Mouse (Mus musculus) ES-E14 (cell line): ENCODE measurements at regions not wholly inside any gene's neighbourhood (a gene's known extent, or its start where the extent isn't known, plus 50 kb on each side); places are given as distances from the start of the nearest gene placed in this dataset.

Source experiments
- DNase-seq: peaks from one replicate; pipeline ENCODE4 v3.0.0-alpha.2; 2013; ENCODE audit warnings: low read depth, low spot score
- H3K27ac ChIP-seq: 2 replicates; pipeline ENCODE4 v1.5.1; 2012; ENCODE audit warnings: low read depth, mild to moderate bottlenecking, low read length, moderate library complexity, mixed read lengths; ENCODE audit not compliant: poor library complexity, insufficient read depth, severe bottlenecking
- H3K36me3 ChIP-seq: 2 replicates; pipeline ENCODE4 v1.6.1; 2012; ENCODE audit warnings: mild to moderate bottlenecking, low read length, moderate library complexity, mixed read lengths; ENCODE audit not compliant: control insufficient read depth, poor library complexity, insufficient read depth, severe bottlenecking
- H3K4me1 ChIP-seq, 2 experiments: fragments of 150-350 bp in 1 of 2; sonication (generic) in 1 of 2; 2 replicates each; pipeline ENCODE4 v1.6.1; 2012; ENCODE audit warnings: low read length in 2 of 2, mild to moderate bottlenecking in 1 of 2, mixed read lengths in 1 of 2; ENCODE audit not compliant: control insufficient read depth in 2 of 2, insufficient read depth in 2 of 2, poor library complexity in 1 of 2
- H3K4me3 ChIP-seq, 2 experiments: fragments of 150-350 bp in 1 of 2; sonication (generic) in 1 of 2; 2 replicates each; pipeline ENCODE4 v1.5.1; 2012; ENCODE audit warnings: low read length in 2 of 2, low read depth in 1 of 2, mild to moderate bottlenecking in 1 of 2, mixed read lengths in 1 of 2; ENCODE audit not compliant: insufficient read depth in 1 of 2, poor library complexity in 1 of 2, severe bottlenecking in 1 of 2
- H3K9ac ChIP-seq: 2 replicates; pipeline ENCODE4 v1.6.1; 2012; ENCODE audit warnings: low read depth, mild to moderate bottlenecking, low read length, mixed read lengths; ENCODE audit not compliant: poor library complexity, insufficient read depth, severe bottlenecking
- H3K9me3 ChIP-seq: fragments of 150-350 bp; sonication (generic); 2 replicates; pipeline ENCODE4 v1.6.1; 2012; ENCODE audit warnings: low read depth, mild to moderate bottlenecking, low read length; ENCODE audit not compliant: control insufficient read depth, insufficient read depth
- CHD2 ChIP-seq: IDR thresholded peaks from 2 replicates; pipeline ENCODE4 v1.6.1; 2014; ENCODE audit warnings: mild to moderate bottlenecking, low read depth, low read length, inconsistent platforms
- HCFC1 ChIP-seq: IDR thresholded peaks from 2 replicates; pipeline ENCODE4 v1.6.1; 2012; ENCODE audit warnings: low read length, inconsistent platforms, borderline replicate concordance; ENCODE audit not compliant: insufficient read depth
- MAFK ChIP-seq: IDR thresholded peaks from 2 replicates; pipeline ENCODE4 v1.6.1; 2014; ENCODE audit warnings: mild to moderate bottlenecking, low read depth, low read length, inconsistent platforms; ENCODE audit not compliant: insufficient read depth
- ZC3H11A ChIP-seq: IDR thresholded peaks from 2 replicates; pipeline ENCODE4 v1.6.1; 2012; ENCODE audit warnings: low read depth, mild to moderate bottlenecking, inconsistent platforms, low read length, borderline replicate concordance
- ZNF384 ChIP-seq: IDR thresholded peaks from 2 replicates; pipeline ENCODE4 v1.6.1; 2012; ENCODE audit warnings: low read depth, low read length, inconsistent platforms
- in situ Hi-C, 2 experiments: fragments of 600-800 bp; cut with MboI; formaldehyde crosslinking; loops; one replicate each; pipeline ENCODE4 v1.15.1; 2025; ENCODE audit warnings: low sequenced_read_pairs in 2 of 2, inconsistent platforms in 1 of 2; ENCODE audit not compliant: unreplicated experiment in 2 of 2

DNA sequence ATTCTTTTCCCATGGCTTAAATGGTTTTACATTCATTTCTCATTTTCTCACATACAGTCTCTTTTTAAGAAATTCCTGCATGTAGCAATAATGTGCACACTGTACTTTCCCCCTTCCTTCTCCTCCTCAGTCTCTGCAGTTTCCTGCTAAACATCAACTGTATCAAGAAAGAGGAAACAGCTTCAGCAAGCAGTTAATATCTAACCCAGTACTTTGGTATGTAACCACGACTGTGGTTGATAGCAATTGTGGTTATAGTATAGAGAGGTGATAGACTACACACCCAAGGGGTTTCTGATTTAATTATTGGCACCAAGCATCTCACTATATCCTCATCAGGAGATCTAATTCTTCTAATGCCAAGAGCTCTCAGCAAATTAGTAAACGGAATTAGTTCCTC, 52.8 kb upstream of the Eci2 start:
- H3K27ac ChIP-seq = no peak overlapping the region
- no peaks in the 10 kb centered on the region for H3K9me3 ChIP-seq
- H3K36me3 ChIP-seq = no peaks in the 10 kb centered on the region
- no peak for DNase-seq
- no peak overlapping the region for H3K9ac ChIP-seq
- H3K4me3 ChIP-seq = no peak overlapping the region
- TF ChIP-seq CHD2 (no peak), ZC3H11A (no peak), MAFK (no peak), HCFC1 (no peak), ZNF384 (no peak)
- in situ Hi-C loops = no loop called here
- H3K4me1 ChIP-seq = no peaks in the 10 kb centered on the region

DNA sequence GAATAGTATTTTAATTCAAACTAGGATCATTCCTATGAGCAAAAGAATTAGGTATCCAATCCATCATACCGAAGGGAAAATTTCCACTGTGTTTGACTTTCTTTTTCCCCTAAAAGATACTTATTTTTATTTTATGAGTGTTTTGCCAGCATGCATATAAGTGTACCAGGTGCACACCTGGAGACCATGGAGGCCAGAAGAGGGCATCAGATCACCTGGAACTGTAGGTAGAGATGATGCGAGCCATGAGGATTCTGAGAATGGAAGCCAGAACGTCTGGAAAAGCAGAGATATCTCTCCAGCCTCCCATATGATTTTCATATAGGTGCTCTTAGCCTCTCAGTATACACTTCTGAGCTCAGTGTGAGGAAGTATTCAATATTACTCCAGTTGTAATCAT, 58.5 kb upstream of the Eci2 start:
- H3K36me3 ChIP-seq = no peaks in the 10 kb centered on the region
- TF ChIP-seq HCFC1 = no peak
- TF ChIP-seq ZC3H11A = no peak
- no peak for TF ChIP-seq MAFK
- TF ChIP-seq CHD2 = no peak
- no peak for TF ChIP-seq ZNF384

DNA sequence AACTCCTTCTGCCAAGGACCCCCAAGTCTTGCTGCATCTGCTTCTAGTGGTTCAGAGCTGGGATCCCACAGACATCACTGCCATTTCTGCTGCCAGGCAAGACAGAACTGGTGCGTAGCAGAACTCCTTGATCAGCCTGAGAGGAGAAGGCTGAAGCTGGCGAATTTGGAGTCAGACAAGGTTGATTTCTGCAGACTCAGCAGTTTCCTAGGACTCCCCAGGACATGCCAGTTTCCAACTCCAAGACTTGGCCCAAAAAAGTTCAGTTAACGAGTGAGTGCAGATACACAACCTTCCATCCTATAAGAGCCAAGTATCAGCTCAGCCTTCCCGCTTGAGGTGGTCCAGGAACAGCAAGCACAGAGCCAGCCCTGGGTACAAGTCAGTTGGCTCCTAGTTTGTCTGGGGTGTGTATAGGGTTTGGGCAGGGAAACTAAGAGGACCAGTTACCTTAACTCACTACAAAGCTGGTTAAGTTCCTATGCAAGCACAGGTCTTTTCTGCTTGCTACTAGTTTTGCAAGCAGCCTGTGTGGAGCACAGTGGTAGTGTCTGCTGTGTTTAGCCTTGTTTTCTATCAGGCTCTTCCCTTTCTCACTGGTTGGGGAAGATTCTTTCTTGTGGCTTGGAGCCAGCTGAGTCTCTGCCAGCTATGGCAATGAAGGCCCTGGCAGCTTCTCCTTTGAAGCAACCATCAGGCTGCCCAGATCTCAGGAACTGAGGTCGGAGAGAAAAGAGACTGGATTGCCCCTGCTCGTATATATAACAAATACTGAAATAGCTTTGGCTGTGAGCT, 60.5 kb upstream of the Eci2 start:
- Histone ChIP-seq H3K27ac (no peak overlapping the region), H3K4me1 (no peaks in the 10 kb centered on the region), H3K36me3 (no peaks in the 10 kb centered on the region), H3K9ac (no peak overlapping the region), H3K4me3 (no peak overlapping the region), H3K9me3 (no peaks in the 10 kb centered on the region)
- in situ Hi-C loops = no loop called here
- no peak for DNase-seq
- TF ChIP-seq HCFC1 (no peak), MAFK (peak; percentile 91)

More for the DNA sequence above, 58.5 kb upstream of the Eci2 start:
- no peak overlapping the region for H3K27ac ChIP-seq
- H3K9ac ChIP-seq = no peak overlapping the region
- no peak overlapping the region for H3K4me3 ChIP-seq
- DNase-seq = no peak
- H3K4me1 ChIP-seq = no peaks in the 10 kb centered on the region
- in situ Hi-C loops = no loop called here
- H3K9me3 ChIP-seq = no peaks in the 10 kb centered on the region

DNA sequence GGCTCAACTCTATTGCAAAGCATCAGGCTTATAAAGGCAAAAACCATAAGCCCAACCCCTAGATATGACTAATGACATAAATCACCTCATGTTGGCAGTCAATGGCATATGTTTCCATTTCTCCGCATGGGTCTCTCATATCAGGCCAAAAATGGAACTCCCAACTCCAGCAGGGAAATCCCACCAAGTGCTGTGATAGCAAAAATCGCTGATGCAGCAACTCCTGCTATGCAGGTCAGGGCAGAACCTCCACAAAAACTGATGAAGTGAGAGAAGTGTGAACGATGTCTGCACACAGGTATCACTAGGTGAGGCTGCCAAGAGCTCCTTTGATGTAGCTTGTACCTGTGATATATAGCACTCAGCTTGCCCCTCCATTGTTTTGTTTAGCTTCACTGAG, 64.3 kb upstream of the Eci2 start:
- no peak for TF ChIP-seq HCFC1
- TF ChIP-seq MAFK = peak; percentile 79
- in situ Hi-C loops = no loop called here
- H3K36me3 ChIP-seq = no peaks in the 10 kb centered on the region
- no peak overlapping the region for H3K9ac ChIP-seq
- no peak for DNase-seq
- H3K9me3 ChIP-seq = no peaks in the 10 kb centered on the region
- no peaks in the 10 kb centered on the region for H3K4me1 ChIP-seq
- no peak overlapping the region for H3K4me3 ChIP-seq
- H3K27ac ChIP-seq = no peak overlapping the region

DNA sequence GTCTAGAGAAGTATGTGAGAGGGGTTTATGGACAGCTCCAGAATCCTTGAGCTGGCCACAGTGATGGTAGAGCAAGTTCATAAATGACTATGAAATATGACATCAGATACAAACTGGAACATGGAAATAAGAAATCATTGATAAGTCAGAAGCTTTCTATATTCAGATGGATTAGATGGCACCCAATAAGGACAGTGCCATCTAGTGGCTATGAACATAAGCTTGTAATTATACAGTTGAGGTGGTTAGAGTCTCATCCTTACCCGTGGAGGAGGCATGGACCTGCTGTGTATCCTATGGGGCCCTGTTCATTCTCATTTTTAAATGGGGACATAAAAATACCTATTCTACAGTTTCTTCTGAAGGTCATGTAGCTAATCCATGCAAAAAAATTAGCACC, 92.9 kb upstream of the Eci2 start:
- Histone ChIP-seq H3K4me3 (no peak overlapping the region), H3K27ac (no peak overlapping the region), H3K9ac (no peak overlapping the region), H3K36me3 (no peaks in the 10 kb centered on the region), H3K9me3 (no peaks in the 10 kb centered on the region), H3K4me1 (no peaks in the 10 kb centered on the region)
- TF ChIP-seq ZC3H11A = no peak
- TF ChIP-seq MAFK = no peak
- no peak for TF ChIP-seq CHD2
- no peak for TF ChIP-seq HCFC1
- no peak for TF ChIP-seq ZNF384
- DNase-seq = peak; percentile 0
- in situ Hi-C loops = no loop called here
